Mouse (Mus musculus): ENCODE results near the gene Cd300ld3.

- TF ChIP-seq GATA1 (IDR thresholded peaks at IDR 0.05; ENCODE audit: borderline replicate concordance, low read length) (no peak), FLI1 (IDR thresholded peaks at IDR 0.05; ENCODE audit: low read length) (no peak)
These were observed 35.3 kb upstream of the Cd300ld3 start for GRCm38 (mm10) chr11:115083376-115084139.

Measured in megakaryocyte, embryonic 14.5 days (primary cell).